Mouse (Mus musculus) testis, adult 2 months (tissue): ENCODE measurements around the gene Limk2. TPM values are rescaled to one million over a fixed set of nuclear protein-coding genes. Genes with fewer than 3 reads are reported as not detected.
A peak's percentile ranks its signal among the peaks of the same experiment; 100 is the strongest.

Experiments
- H3K27ac ChIP-seq: fragments of 200-500 bp; 2 replicates; pipeline ENCODE4 v1.5.1; 2012; ENCODE audit warnings: low read depth, low read length; ENCODE audit not compliant: control insufficient read depth, insufficient read depth
- H3K27me3 ChIP-seq: fragments of 200-500 bp; 2 replicates; pipeline ENCODE4 v1.6.1; 2012; ENCODE audit warnings: mild to moderate bottlenecking, low read length, moderate library complexity; ENCODE audit not compliant: control insufficient read depth, insufficient read depth
- H3K36me3 ChIP-seq: fragments of 200-500 bp; 2 replicates; pipeline ENCODE4 v1.6.1; 2012; ENCODE audit warnings: mild to moderate bottlenecking, low read length; ENCODE audit not compliant: control insufficient read depth, insufficient read depth
- H3K4me1 ChIP-seq: fragments of 200-500 bp; 2 replicates; pipeline ENCODE4 v1.6.1; 2012; ENCODE audit warnings: low read length; ENCODE audit not compliant: control insufficient read depth, insufficient read depth
- H3K4me3 ChIP-seq: fragments of 200-500 bp; 2 replicates; pipeline ENCODE4 v1.5.1; 2012; ENCODE audit warnings: low read depth, mild to moderate bottlenecking, low read length, moderate library complexity, mixed read lengths; ENCODE audit not compliant: control insufficient read depth
- CTCF ChIP-seq: fragments of 200-500 bp; IDR thresholded peaks from 2 replicates; pipeline ENCODE4 v1.5.1; 2012; ENCODE audit warnings: low read depth, mild to moderate bottlenecking, inconsistent platforms, low read length, moderate library complexity; ENCODE audit not compliant: control insufficient read depth, insufficient read depth, insufficient replicate concordance
- POLR2A ChIP-seq: fragments of 200-500 bp; IDR thresholded peaks from 2 replicates; pipeline ENCODE4 v1.6.1; 2012; ENCODE audit warnings: low read depth, mild to moderate bottlenecking, inconsistent platforms, low read length, moderate library complexity; ENCODE audit not compliant: control insufficient read depth
- polyA plus RNA-seq: library from polyadenylated mRNA; depleted of rRNA; stranded (reverse); fragments of >200 nt; gene quantifications from 2 replicates; pipeline ENCODE4 v1.2.3, GENCODE M21; 2012

Limk2 gene
- polyA plus RNA-seq, 1 experiment: 48.6 TPM

- Histone ChIP-seq H3K4me1 (0 out of 2 replicates have a peak, but pooled peaks cover 2% of the 10 kb centered on the region), H3K27ac (no peak overlapping the region), H3K4me3 (no peak overlapping the region), H3K27me3 (no peaks in the 10 kb centered on the region), H3K36me3 (no peaks in the 10 kb centered on the region)
- TF ChIP-seq POLR2A (no peak), CTCF (no peak)
Measured at GRCm38 (mm10) chr11:3352990-3353585, 55.9 kb downstream of the Limk2 start.

- H3K27me3 ChIP-seq: no peaks in the 10 kb centered on the region
- TF ChIP-seq POLR2A (no peak), CTCF (no peak)
- H3K36me3 ChIP-seq: no peaks in the 10 kb centered on the region
- H3K27ac ChIP-seq: no peak overlapping the region
- H3K4me1 ChIP-seq: 0 out of 2 replicates have a peak, but pooled peaks cover 2% of the 10 kb centered on the region
- H3K4me3 ChIP-seq: no peak overlapping the region
Measured at GRCm38 (mm10) chr11:3352131-3352530, 56.9 kb downstream of the Limk2 start.

GRCm38 (mm10) chr11:3349343-3349695, 59.7 kb downstream of the Limk2 start:
- H3K27me3 ChIP-seq: no peaks in the 10 kb centered on the region
- TF ChIP-seq CTCF (no peak), POLR2A (no peak)
- 0 out of 2 replicates have a peak, but pooled peaks cover 2% of the 10 kb centered on the region for H3K4me1 ChIP-seq
- no peak overlapping the region for H3K4me3 ChIP-seq
- H3K27ac ChIP-seq: no peak overlapping the region
- H3K36me3 ChIP-seq: no peaks in the 10 kb centered on the region

GRCm38 (mm10) chr11:3348576-3349342, 60.2 kb downstream of the Limk2 start:
- Histone ChIP-seq H3K27me3 (no peaks in the 10 kb centered on the region), H3K4me1 (0 out of 2 replicates have a peak, but pooled peaks cover 2% of the 10 kb centered on the region), H3K36me3 (no peaks in the 10 kb centered on the region), H3K27ac (no peak overlapping the region), H3K4me3 (no peak overlapping the region)
- no peak for TF ChIP-seq POLR2A
- TF ChIP-seq CTCF: no peak

- Histone ChIP-seq H3K27me3 (no peaks in the 10 kb centered on the region), H3K4me1 (0 out of 2 replicates have a peak, but pooled peaks cover under 1% of the 10 kb centered on the region), H3K27ac (no peak overlapping the region), H3K36me3 (no peaks in the 10 kb centered on the region), H3K4me3 (no peak overlapping the region)
- TF ChIP-seq CTCF (no peak), POLR2A (no peak)
Measured at GRCm38 (mm10) chr11:3347835-3348195, 61.2 kb downstream of the Limk2 start.

- no peaks in the 10 kb centered on the region for H3K27me3 ChIP-seq
- TF ChIP-seq POLR2A (no peak), CTCF (peak; percentile 62; the same call in 1 of the 2 replicates)
- no peaks in the 10 kb centered on the region for H3K4me1 ChIP-seq
- H3K27ac ChIP-seq: no peak overlapping the region
- H3K36me3 ChIP-seq: no peaks in the 10 kb centered on the region; the same call in 1 of the 2 replicates
- no peak overlapping the region for H3K4me3 ChIP-seq
Measured at GRCm38 (mm10) chr11:3347091-3347834, 61.7 kb downstream of the Limk2 start.

GRCm38 (mm10) chr11:3346351-3346750, 62.6 kb downstream of the Limk2 start:
- no peak overlapping the region for H3K27ac ChIP-seq
- H3K27me3 ChIP-seq: no peaks in the 10 kb centered on the region
- no peak overlapping the region for H3K4me3 ChIP-seq
- TF ChIP-seq POLR2A (no peak), CTCF (no peak)
- no peaks in the 10 kb centered on the region; the same call in 1 of the 2 replicates for H3K36me3 ChIP-seq
- H3K4me1 ChIP-seq: no peaks in the 10 kb centered on the region
